Mouse (Mus musculus) embryo, embryonic 10.5 days (tissue): Measurements from ENCODE around the gene Kpna4.
"Not testable (repeated sequence)": the region's sequence is repeated elsewhere in the genome, so short reads cannot be mapped to it uniquely, and the experiment has no call there.

Source experiments
- DNase-seq: peaks from one replicate; pipeline ENCODE4 v3.0.0-alpha.2; 2015; ENCODE audit warnings: low spot score

Gene Kpna4

GRCm38 (mm10) chr3:69109079-69109478 lies 17.8 kb downstream of the Kpna4 start:
- no peak for DNase-seq

- no peak for DNase-seq
These were observed 32.5 kb downstream of the Kpna4 start for GRCm38 (mm10) chr3:69094456-69094855.

GRCm38 (mm10) chr3:69064005-69064404 lies 62.9 kb downstream of the Kpna4 start:
- DNase-seq, result peak; percentile 67

- DNase-seq, result no peak
These were observed 64.1 kb downstream of the Kpna4 start for GRCm38 (mm10) chr3:69062764-69063163.

GRCm38 (mm10) chr3:69060672-69061071 lies 66.2 kb downstream of the Kpna4 start:
- no peak for DNase-seq

- no peak for DNase-seq
These were observed 71.0 kb downstream of the Kpna4 start for GRCm38 (mm10) chr3:69055871-69056270.

GRCm38 (mm10) chr3:69054760-69055432 lies 72.0 kb downstream of the Kpna4 start:
- no peak for DNase-seq

- no peak for DNase-seq
These were observed 75.0 kb downstream of the Kpna4 start for GRCm38 (mm10) chr3:69051894-69052293.

GRCm38 (mm10) chr3:69049011-69049410 lies 77.9 kb downstream of the Kpna4 start:
- DNase-seq, result no peak

- DNase-seq, result no peak
These were observed 79.2 kb downstream of the Kpna4 start for GRCm38 (mm10) chr3:69047684-69048083.

- no peak for DNase-seq
These were observed 80.4 kb downstream of the Kpna4 start for GRCm38 (mm10) chr3:69046509-69046908.

GRCm38 (mm10) chr3:69045750-69046149 lies 81.2 kb downstream of the Kpna4 start:
- peak; percentile 65 for DNase-seq

- DNase-seq, result no peak
These were observed 81.6 kb downstream of the Kpna4 start for GRCm38 (mm10) chr3:69045400-69045703.

- peak; percentile 97 for DNase-seq
These were observed 82.1 kb downstream of the Kpna4 start, which contains the start of gene Trim59 for GRCm38 (mm10) chr3:69044645-69045399. Gene Trim59, minus strand, starts transcription at chr3:69044755.

GRCm38 (mm10) chr3:69044167-69044591 lies 82.7 kb downstream of the Kpna4 start:
- DNase-seq, result peak; percentile 79

- DNase-seq, result no peak
These were observed 85.6 kb downstream of the Kpna4 start for GRCm38 (mm10) chr3:69041298-69041697.

GRCm38 (mm10) chr3:69040105-69040504 lies 86.8 kb downstream of the Kpna4 start:
- no peak for DNase-seq

GRCm38 (mm10) chr3:69026133-69026783 lies 100.7 kb downstream of the Kpna4 start:
- DNase-seq, result no peak

GRCm38 (mm10) chr3:69020764-69021163 lies 106.1 kb downstream of the Kpna4 start:
- no peak for DNase-seq

GRCm38 (mm10) chr3:69020285-69020684 lies 106.6 kb downstream of the Kpna4 start:
- no peak for DNase-seq

GRCm38 (mm10) chr3:69018635-69019034 lies 108.3 kb downstream of the Kpna4 start:
- DNase-seq, result not testable (repeated sequence)

- DNase-seq, result no peak
These were observed 109.7 kb downstream of the Kpna4 start for GRCm38 (mm10) chr3:69017181-69017580.
